Mouse (Mus musculus) thymus, adult 2 months (tissue): Measurements from ENCODE around the gene Map3k7. TPM values are rescaled to one million over a fixed set of nuclear protein-coding genes. Genes with fewer than 3 reads are reported as not detected.
"Not testable (repeated sequence)": the region's sequence is repeated elsewhere in the genome, so short reads cannot be mapped to it uniquely, and the experiment has no call there.

ENCODE experiments used
- DNase-seq: peaks from one replicate; pipeline ENCODE4 v3.0.0; 2021
- H3K27ac ChIP-seq: fragments of 200-500 bp; 2 replicates; pipeline ENCODE4 v1.5.1; 2012; ENCODE audit warnings: low read length, control low read depth; ENCODE audit not compliant: control insufficient read depth, insufficient read depth
- H3K27me3 ChIP-seq: fragments of 200-500 bp; 2 replicates; pipeline ENCODE4 v1.6.1; 2012; ENCODE audit warnings: mild to moderate bottlenecking, low read length, moderate library complexity, mixed read lengths; ENCODE audit not compliant: control insufficient read depth, insufficient read depth
- H3K36me3 ChIP-seq: fragments of 200-500 bp; 2 replicates; pipeline ENCODE4 v1.6.1; 2012; ENCODE audit warnings: mild to moderate bottlenecking, low read length, moderate library complexity; ENCODE audit not compliant: control insufficient read depth, insufficient read depth
- H3K4me1 ChIP-seq: fragments of 200-500 bp; replicated peaks from 2 replicates; pipeline ENCODE4 v1.6.1; 2012; ENCODE audit warnings: low read length; ENCODE audit not compliant: control insufficient read depth, insufficient read depth
- H3K4me3 ChIP-seq: fragments of 200-500 bp; 2 replicates; pipeline ENCODE4 v1.5.1; 2012; ENCODE audit warnings: mild to moderate bottlenecking, low read length, control low read depth, moderate library complexity; ENCODE audit not compliant: control insufficient read depth, insufficient read depth
- CTCF ChIP-seq: fragments of 200-500 bp; IDR thresholded peaks from 2 replicates; pipeline ENCODE4 v1.5.1; 2012; ENCODE audit warnings: mild to moderate bottlenecking, control low read depth, low read length, moderate library complexity, borderline replicate concordance; ENCODE audit not compliant: control insufficient read depth, poor library complexity, insufficient read depth; ENCODE audit errors: extremely low read depth
- POLR2A ChIP-seq: fragments of 200-500 bp; IDR thresholded peaks from 2 replicates; pipeline ENCODE4 v1.6.1; 2012; ENCODE audit warnings: mild to moderate bottlenecking, low read length, control low read depth, moderate library complexity; ENCODE audit not compliant: control insufficient read depth, poor library complexity, insufficient read depth; ENCODE audit errors: extremely low read depth
- WGBS: fragments of 180-500 bp; shearing (Covaris S2); methylation state at CpG from one replicate; pipeline ENCODE4 v1.1.7; 2018; 5-methylcytosine and 5-hydroxymethylcytosine counted together
- polyA plus RNA-seq: library from polyadenylated mRNA; depleted of rRNA; stranded (reverse); fragments of >200 nt; gene quantifications from 2 replicates; pipeline ENCODE4 v1.2.3, GENCODE M21; 2012

The Map3k7 gene
- polyA plus RNA-seq, 1 experiment, result 74.5 TPM

DNA sequence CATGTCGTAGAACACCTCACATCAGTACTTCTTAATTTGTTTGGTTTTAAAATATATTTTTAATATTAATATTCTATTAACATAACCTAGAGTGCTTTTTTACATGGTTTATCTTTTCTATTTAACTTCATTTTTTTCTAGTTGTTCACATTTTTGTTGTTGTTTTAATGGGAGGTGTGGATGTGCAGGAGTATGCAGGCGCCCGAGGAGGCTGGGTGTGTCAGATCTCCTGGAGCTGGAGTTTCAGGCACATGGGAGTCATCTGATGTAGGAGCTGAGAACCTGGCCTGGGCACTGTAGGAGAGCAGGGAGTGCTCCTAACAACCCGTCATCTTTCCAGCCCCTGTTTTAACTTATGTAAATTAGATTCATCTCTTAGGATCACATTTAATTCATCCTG lies 44.2 kb downstream of the Map3k7 start:
- H3K4me3 ChIP-seq, result no peak overlapping the region
- no peak for TF ChIP-seq POLR2A
- TF ChIP-seq CTCF, result no peak
- H3K4me1 ChIP-seq, result no peaks in the 10 kb centered on the region
- H3K27ac ChIP-seq, result no peak overlapping the region
- H3K27me3 ChIP-seq, result no peaks in the 10 kb centered on the region
- H3K36me3 ChIP-seq, result peaks cover 12% of the 10 kb centered on the region
- WGBS, result 96% methylated on average over 4 of the region's 4 CpGs
- no peak for DNase-seq

DNA sequence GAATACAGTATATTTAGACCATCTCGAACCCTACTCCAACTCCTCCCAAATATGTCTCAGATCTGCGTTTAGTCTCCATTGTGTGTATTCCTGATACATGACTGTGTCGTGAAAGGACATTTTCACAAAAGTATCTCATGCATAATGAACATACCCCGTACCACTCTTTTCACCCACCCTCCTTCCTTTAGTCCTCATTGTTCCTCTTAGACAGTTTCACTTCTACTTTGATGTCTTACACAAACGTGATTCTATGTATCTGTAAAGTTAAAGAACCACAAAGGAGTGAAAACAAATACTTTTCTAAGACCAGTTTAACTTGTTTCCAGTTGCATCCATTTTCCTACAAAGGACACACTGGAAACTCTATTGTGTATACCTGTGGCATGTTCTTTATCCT lies 46.9 kb downstream of the Map3k7 start:
- no peak overlapping the region for H3K27ac ChIP-seq
- H3K36me3 ChIP-seq, result peaks cover 17% of the 10 kb centered on the region
- TF ChIP-seq CTCF, result no peak
- no peak for TF ChIP-seq POLR2A
- WGBS, result 75% methylated on average over 5 of the region's 5 CpGs
- no peaks in the 10 kb centered on the region for H3K4me1 ChIP-seq
- H3K27me3 ChIP-seq, result no peaks in the 10 kb centered on the region
- no peak overlapping the region for H3K4me3 ChIP-seq
- no peak for DNase-seq

DNA sequence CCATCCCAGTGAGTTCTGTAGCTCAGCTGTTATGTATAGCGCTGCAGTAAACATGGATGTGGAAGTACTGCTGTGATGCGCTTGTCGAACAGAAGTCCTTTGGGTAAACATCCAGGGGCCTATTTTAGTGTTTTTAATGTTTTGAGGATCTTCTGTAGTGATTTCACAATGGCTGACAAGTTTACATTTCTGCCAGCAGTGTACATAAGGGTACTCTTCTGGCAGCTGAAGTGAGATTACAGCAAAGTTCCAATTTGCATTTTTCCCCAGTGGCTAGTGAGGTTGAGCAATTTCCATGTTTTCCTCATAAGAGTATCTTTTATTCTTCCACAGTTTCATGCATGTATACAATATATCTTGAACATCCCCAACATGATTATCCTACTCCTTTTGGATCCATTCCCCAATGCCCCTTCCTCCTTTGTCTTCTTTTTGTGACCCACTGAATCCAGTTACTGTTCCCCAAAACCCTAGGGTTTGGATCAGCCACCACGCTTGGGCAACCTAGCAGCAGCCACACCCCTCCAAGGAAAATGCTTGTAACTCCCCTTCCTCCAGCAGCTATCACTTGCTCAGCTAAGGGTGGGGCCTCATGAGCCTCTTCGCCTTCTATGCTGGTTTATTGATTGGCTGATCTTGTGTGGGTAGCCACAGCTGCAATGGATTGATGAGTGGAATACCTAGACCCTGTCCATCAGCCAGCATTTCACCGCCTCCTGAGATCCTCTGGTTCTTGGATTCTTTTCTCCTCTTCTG lies 47.5 kb downstream of the Map3k7 start:
- H3K27ac ChIP-seq, result no peak overlapping the region
- H3K36me3 ChIP-seq, result peaks cover 22% of the 10 kb centered on the region
- H3K4me1 ChIP-seq, result no peaks in the 10 kb centered on the region
- TF ChIP-seq CTCF (no peak), POLR2A (no peak)
- WGBS, result 93% methylated on average over 6 of the region's 6 CpGs
- no peak overlapping the region for H3K4me3 ChIP-seq
- H3K27me3 ChIP-seq, result no peaks in the 10 kb centered on the region
- DNase-seq, result no peak

DNA sequence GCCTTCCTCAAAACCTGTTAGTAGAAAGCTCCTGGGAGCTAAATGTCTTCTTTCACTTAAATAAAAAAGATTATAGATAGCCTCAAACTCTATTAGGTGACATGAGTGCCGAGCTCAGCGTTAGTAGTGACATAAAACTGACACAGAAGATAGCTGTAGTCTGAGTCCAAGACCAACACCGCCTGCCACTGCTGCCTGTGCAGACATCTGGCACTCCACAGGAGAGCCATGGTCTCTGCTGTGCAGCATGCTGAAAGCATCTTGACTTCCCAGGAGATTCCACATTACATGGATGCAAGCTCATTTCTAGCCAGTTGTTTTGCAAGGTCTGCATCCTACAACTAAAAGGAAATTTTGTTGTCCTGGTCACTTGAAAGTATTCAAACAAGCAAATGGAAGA lies 57.2 kb downstream of the Map3k7 start:
- whole genome bisulfite sequencing, result 97% methylated on average over 3 of the region's 3 CpGs
- Histone ChIP-seq H3K27ac (no peak overlapping the region), H3K36me3 (peaks cover 32% of the 10 kb centered on the region), H3K4me3 (no peak overlapping the region), H3K4me1 (0 out of 2 replicates have a peak, but pooled peaks cover 3% of the 10 kb centered on the region), H3K27me3 (no peaks in the 10 kb centered on the region)
- TF ChIP-seq POLR2A, result no peak
- no peak for TF ChIP-seq CTCF
- DNase-seq, result no peak

DNA sequence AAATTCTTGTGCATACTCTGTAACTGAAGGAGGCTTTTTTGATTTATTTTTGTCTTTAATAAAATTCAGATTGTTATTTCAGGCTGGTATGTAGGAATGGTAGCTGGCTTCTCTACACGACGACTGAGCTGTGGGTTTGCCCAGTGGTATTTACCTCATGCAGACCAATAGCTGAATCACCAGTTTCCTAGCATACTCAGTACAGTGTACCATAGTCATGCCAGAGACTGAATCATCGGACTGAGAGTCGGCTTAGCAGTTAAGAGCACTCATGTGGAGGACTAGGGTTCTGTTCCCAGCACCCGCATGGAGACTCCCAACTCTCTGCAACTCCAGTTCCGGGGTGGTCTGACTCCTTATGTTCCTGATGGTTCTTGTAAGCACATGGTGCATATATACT lies 58.4 kb downstream of the Map3k7 start:
- H3K4me1 ChIP-seq, result 0 out of 2 replicates have a peak, but pooled peaks cover 3% of the 10 kb centered on the region
- 98% methylated on average over 6 of the region's 6 CpGs for WGBS
- peaks cover 22% of the 10 kb centered on the region for H3K36me3 ChIP-seq
- no peak overlapping the region for H3K27ac ChIP-seq
- H3K27me3 ChIP-seq, result no peaks in the 10 kb centered on the region
- TF ChIP-seq POLR2A (no peak), CTCF (no peak)
- DNase-seq, result no peak
- no peak overlapping the region for H3K4me3 ChIP-seq

DNA sequence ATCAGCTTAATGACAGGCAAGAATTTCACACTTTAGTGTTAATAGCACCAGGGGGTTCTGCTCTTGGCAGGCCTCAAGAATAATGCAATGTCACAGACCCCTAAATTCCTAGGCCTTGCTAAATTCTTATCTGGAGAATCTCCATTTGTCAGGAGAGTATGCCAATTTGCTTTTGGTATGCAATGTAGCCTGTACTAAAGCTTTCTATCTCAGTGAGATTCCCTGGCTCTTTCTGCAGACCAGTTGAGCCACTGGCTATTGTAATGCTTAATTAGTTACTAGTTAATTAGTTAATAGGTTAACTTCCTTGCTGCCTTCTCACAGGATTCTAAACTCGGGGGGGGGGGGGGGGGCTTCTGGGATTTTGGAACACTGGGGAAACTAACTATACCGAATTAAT lies 60.3 kb downstream of the Map3k7 start:
- not testable (repeated sequence) for H3K27me3 ChIP-seq, H3K4me3 ChIP-seq, H3K4me1 ChIP-seq, H3K27ac ChIP-seq, DNase-seq
- WGBS, result 93% methylated on average over 2 of the region's 2 CpGs
- H3K36me3 ChIP-seq, result peaks cover 14% of the 10 kb centered on the region

DNA sequence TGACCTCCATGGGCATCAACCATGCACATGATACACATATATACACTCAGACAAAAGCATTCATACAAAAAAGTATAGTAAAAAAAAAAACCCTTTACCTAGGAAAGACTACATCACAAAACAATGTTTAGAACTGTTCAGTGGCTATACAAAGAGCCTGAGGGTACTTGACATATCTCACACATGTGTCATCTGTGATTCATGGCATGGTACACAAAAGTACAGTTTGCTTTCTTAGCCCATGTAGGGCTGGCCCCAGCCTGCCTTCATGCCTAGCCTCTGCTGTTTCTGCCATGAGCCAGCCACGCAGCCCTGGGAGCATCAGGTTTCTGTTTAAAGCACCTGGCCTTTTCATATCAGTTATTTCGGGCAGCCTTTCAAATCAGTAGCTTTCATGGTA lies 61.2 kb downstream of the Map3k7 start:
- 0 out of 2 replicates have a peak, but pooled peaks cover 3% of the 10 kb centered on the region for H3K4me1 ChIP-seq
- TF ChIP-seq POLR2A (no peak), CTCF (no peak)
- no peak overlapping the region for H3K4me3 ChIP-seq
- H3K27ac ChIP-seq, result no peak overlapping the region
- peaks cover 7% of the 10 kb centered on the region; the same call in 1 of the 2 replicates for H3K36me3 ChIP-seq
- WGBS, result 96% methylated on average over 2 of the region's 2 CpGs
- no peaks in the 10 kb centered on the region for H3K27me3 ChIP-seq
- DNase-seq, result no peak
